Mouse (Mus musculus) left cerebral cortex, adult 9 months (tissue): ENCODE data around the gene Mgat3.

Source experiments
- DNase-seq, 2 experiments: peaks; one replicate each; pipeline ENCODE4 v3.0.0; 2022; ENCODE audit warnings: low spot score in 2 of 2

Mgat3 gene

DNA sequence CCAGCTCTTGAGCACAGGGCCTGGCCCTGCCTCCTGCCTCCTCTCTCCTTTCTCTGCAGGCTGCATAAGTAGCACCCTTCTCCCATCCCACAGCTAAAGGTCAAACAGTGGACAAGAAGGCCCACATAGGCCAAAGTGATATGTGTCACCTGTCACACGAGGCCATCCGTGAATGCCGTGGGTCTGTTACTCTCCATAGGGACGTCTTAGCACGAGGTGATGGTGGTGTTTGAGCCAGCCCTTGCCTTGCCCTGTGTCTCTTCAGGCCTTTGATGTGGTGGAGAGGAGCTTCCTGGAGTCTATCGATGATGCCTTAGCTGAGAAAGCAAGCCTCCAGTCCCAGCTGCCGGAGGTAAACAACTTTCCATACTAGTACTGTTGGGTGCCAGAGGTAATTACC is 24.0 kb upstream of the Mgat3 start:
- no peak for DNase-seq

DNA sequence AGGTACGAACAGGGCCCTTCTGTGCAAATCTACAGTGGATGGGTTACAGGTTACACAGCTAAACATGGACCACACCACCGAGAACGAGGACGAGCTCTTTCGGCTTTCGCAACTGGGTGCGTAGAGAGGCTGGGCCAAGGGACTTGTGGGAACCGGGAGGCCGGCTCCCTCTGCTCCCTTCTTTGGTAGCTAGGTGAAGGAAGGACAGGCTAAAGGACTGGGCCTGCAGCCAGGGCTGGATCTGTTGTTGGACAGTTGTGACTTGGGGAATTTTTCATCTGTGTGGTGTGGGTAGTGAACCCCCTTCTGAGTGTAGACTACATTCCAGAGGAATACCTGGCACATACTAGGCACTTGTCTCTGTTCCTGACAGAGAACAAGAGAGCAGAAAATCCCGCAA is 20.9 kb upstream of the Mgat3 start:
- no peak for DNase-seq

DNA sequence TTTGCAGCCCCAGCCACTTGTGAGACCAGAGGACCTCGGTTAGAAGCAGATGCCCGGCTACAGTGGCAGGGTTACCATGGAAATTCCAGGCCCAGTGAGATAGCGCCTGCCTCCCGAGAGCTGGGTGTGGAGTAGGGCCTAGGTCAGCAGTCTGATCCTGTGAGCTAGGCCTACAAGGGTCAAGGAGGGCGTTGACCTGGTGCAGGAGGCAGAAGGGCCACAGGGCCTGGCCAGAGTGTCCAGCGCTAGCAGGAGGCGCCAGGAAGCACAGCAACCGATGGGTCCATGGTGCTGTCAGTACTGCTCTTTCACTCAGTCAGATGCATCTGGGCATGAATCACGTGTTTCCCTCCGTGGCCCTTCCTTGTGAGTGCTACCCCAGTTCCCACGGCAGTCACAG is 19.8 kb upstream of the Mgat3 start:
- no peak for DNase-seq

DNA sequence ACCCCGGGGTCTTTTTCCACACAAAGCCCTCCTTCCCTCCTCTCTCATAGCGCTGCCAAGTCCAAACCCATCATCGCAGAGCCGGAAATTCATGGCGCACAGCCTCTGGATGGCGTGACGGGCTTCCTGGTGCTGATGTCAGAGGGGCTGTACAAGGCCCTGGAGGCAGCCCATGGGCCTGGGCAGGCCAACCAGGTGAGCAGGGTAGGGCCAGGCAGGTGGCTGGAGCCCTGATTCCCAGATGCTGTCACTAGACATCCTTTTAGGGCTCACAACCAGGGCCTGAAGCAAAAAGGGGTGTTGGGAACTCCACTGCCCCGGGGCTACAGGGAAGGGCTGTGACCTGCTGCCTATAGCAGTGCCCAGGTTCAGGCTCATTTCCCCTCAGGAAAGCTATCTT is 17.8 kb upstream of the Mgat3 start:
- no peak for DNase-seq

DNA sequence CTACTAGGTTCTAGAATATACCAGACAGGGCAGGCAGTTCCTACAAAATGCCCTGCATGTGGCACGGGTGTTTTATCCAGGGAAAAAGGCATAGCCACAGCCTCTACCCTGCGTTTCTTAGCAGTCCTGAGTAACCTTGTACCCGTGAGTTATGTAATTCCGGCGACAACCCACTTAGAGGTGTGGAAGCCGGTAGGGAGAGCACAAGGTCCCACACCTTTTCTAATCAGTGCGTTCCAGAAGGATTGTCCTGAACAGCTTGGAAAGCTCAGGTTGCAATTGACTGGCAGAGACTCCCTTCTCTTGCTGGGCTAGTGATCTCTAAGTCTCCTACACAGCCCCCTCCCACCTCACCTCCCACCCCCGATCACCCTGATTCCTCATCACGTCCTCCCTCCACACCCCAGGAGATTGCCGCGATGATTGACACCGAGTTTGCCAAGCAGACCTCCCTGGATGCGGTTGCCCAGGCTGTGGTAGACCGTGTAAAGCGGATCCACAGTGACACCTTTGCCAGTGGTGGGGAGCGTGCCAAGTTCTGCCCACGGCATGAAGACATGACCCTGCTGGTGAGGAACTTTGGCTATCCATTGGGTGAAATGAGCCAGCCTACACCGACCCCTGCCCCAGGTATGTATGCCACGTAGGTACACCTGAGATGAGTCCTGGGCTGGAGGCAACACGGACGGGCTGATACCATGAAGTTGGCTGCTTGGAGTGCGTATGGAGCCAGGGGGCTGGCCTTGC is 16.2 kb upstream of the Mgat3 start:
- no peak for DNase-seq

DNA sequence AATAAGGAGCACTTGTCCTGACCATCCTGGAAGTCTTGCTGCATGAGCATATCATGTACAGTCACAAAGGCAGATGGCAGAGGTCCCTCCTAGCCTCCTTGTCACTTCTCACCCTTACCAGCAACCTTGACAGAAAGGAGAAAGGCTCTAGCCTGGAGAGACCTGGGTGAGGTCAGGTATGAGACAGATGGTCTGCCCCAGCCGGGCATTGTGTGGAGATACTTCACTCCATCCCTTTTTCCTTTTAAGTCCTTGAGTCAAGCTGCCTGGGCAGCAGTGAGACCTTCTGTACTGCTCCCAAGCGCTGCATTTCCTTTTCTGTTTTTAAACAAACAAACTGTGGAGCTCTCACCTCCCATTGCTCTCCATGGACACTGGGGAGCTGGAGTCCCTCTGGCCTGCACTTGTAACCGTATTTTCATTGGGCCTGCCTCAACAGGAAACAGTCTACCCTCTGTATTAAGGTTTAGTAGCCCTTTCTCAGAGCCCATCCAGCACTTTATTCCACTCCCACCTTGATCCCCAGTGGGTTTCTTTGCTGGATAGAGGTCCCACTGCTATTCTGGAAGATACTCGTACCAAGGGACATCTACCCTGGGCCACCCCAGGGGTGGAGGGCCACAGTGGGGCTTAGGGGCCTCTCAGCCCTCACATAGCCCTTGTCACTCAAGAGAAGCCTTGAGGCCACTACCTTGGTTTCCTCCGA is 15.4 kb upstream of the Mgat3 start:
- no peak for DNase-seq

DNA sequence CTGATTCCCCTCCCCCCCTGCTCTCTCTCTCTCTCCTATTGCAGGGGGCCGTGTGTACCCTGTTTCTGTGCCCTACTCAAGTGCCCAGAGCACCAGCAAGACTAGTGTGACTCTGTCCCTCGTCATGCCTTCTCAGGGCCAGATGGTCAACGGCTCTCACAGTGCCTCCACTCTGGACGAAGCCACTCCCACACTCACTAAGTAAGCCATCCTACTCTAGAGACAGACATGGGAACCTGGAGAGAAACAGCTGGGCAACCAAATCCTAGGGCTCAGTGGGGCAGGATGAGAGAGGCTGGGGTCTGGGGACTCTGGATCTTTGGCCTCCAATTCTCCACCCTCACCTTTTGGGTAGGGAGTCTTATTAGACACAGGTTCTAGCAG is 14.8 kb upstream of the Mgat3 start:
- DNase-seq: no peak

DNA sequence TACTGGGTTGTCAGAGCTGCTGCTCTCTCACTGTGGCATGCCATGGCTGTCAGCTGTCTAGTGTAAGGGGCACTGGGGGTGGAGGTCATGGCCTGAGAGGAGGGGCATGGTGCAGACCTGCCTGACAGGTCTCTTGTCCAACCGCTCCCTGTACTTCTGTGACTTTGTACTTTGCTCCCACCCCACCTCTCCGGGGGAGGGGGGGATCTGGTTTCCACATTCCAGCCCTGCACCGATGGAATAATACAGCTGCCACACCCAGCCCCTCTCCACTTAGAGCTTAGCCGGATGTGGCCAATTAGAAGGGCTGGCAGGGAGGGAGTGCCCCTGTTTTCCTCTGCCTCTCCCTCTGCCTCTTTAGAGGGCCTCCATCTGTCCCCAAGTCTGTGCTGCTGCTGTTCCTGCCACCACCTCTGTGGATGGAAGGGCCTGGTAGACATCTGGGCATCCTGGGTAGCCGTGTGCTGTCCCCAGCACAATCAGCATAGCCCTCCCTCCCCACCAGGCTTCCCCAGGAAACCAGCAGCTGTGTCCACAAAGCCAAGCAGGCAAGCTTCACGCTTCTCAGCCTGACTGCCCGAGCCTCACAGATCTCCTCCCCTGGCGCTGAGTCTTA is 14.1 kb upstream of the Mgat3 start:
- no peak for DNase-seq

DNA sequence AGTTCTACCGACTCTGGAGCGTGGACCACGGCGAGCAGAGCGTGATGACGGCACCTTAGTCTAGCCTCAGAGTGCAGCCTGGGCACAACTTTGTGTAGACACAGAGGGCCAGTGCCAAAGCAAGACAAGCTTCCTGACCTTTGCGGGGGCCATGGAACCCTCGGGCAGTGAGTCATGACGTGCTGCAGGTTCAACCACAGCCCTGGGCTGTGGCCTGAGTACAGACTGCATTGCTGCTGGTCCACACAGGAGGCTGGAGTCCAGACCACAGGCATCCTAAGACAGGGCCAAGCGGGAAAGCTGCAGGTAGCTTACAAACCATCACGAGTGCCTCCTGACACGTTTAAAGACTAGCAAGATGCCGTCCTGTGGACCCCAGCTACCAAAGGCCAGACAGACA is 13.3 kb upstream of the Mgat3 start:
- no peak for DNase-seq

DNA sequence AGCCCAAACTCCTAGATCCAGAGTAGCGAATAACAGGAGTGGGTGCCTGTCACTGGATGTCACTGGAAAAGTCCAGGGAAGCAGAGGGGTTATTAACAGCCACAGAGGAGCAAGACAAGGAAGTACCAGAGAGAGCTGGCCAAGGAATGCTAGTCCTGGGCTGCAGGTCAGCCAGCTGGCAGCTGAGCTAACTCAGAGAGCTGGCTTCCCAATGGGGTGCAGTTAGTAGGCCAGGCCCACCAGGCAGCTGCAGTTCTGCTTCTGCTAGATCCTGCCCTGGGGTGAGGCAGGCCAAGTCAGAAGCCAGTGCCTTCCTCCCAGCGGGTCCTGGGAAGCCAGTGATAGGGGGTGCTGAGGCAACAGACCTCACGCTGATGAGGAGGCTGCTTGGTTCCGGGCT is 12.8 kb upstream of the Mgat3 start:
- DNase-seq: no peak

DNA sequence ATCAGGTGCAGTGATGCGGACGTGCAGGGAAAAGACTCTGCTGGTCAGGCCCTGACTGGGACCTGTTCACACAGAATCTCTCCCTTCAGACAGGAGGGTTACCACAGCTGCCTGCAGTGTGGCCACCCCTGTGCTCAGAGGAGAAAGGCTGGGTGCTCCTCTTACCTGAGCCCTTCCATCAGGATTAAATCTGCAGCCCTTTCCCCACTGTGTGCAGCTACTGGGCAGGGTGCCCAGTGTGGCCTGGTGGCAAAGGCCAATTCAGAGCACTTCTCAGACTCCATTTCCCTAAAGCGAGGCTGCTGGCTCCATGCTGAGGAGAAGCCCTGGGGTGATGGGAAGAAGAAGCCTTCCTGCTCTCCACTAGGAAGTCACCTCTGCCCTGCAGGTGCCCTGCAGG is 12.3 kb upstream of the Mgat3 start:
- no peak for DNase-seq

DNA sequence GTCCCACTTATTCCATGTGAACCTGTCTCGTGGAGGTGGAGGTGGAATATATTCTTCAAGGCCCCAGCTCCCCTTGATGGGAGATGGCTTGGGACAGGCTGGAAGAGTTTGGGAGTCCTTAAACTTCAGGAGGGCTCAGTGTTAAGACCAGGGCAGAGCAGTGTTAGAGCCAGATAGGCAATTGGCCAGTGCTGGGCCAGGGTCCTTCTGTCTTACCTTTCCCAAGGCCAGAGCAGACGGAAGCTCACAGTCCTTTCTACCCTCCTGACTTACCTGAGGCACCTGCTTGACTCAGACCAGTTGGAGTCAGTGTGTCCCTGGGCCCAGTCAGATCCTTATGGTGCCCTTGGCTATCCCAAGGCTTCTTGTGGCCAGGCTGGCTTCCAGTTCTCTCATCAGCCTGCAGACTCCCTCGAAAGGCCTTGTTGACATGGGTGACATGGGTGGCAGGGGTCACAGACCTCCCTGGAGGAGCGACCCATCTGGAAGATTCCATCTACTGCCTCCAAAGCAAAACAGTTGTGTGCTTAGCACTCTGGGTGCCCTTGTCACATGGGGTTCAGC is 11.0 kb upstream of the Mgat3 start:
- no peak for DNase-seq

DNA sequence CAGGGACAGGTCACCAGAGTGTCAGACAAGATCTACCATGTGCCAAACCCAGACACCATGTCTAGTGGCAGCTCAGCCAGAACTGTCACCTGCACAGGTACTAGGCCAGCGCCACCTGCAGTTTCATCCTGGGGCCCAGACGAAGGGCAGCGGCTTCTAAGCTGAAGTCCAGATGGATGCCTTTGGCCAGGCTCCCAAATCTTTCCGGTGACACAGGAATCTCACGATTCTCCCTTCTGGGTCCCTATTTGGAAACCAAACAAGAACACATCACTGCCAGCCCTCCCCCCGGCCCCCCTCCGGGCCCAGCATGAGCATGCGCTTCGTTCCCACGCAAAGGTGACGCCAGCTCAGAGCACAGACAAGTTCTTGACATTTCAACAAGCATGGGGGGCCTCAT is 10.2 kb upstream of the Mgat3 start:
- peak in 1 of 2 experiments; percentile 71 for DNase-seq

DNA sequence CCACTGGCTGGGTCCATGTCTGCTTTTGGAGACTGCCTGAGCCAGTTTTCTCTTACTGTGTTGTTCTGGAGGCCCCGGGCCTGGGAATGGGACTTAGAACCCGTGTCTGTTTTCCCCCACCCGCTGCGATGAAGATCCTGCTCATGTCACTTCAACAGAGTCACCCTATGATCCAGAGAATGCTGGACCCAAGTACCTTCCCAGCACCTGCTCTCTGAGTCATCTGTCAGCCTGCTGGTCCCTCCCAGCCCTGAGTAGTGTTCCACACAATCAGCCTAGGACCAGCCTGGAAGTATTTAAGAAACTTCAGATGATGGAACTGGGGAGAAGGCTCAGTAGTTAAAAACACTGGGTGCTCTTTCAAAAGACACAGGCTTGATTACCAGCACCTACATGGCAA is 9.8 kb upstream of the Mgat3 start:
- no peak for DNase-seq

DNA sequence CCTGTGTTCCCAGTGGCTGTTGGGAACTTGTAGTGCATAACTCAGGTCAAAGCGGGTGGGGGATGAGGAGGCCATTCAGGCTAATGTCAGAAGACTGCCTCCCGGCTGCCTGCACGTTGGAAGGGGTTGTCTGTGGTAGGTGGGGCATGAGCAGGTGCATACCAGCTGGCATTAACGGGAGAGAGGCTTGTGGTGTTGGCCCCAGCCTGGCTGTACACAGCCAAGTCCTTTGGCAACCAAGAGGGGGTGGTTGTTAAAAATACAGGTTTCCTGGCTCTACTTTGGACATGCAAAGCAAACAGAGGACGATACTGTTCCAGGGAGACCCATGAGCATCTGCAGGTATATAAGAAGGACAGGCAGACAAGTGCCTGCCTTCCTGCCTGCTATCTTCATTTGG is 8.1 kb upstream of the Mgat3 start:
- peak in 1 of 2 experiments; percentile 41 for DNase-seq

DNA sequence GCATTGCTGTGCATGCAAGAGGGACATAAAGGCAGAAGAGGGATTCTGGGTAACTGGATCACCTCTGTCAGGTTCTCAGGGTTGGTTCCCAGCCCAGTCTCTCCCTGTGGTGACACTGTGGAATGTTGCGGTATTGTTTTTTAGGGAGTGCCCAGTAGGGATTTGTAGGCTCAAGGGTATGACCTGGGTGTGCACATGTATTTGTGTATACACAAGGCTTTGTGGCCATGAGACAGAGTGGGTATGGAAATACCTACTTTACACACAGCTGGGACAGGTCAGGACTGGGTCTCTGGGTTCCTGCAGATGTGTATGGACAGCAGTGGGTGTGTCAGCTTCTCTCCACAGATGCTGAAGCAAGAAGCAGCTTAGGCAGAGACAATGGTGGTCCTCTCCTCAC is 4.0 kb upstream of the Mgat3 start:
- DNase-seq: no peak

DNA sequence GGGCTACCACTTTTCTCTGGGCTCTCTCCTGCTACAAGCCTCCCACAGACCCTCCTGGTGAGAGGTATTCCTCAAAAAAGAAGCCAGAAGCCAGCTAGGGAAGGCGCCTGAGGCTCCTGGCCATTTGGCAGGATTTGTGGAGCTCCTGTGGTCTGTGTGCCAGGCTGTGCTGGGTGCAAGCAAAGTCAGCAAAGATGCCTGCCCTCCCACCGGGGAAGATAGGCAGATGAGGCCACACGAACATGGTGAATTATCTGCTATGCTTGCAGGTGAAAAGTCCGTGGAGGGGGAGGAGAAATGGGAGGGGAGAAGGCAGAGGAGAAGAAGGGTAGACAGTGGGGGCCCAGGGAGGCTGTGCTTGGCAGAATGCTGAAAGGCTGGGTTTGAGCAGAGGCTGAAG is 3.2 kb upstream of the Mgat3 start:
- DNase-seq: no peak

DNA sequence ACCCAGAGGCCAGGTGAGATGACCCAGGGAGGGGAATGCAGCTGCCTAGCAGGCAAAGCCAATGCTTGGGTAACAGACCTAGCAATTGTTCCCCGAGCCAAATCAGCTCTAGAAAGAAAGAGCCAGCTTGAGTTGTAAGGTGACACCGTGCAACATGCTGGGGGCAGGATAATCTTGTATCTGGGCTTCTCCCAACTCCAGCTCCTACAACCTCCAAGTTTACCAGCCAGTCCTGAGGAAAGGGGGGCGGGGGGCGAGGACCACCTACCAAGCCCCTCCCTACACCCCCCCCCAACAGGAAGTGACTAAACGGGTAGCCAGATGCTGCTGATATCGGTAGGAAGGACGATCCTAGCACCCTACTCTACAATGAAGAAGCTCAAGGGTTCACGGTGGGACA is 2.2 kb upstream of the Mgat3 start:
- no peak for DNase-seq

DNA sequence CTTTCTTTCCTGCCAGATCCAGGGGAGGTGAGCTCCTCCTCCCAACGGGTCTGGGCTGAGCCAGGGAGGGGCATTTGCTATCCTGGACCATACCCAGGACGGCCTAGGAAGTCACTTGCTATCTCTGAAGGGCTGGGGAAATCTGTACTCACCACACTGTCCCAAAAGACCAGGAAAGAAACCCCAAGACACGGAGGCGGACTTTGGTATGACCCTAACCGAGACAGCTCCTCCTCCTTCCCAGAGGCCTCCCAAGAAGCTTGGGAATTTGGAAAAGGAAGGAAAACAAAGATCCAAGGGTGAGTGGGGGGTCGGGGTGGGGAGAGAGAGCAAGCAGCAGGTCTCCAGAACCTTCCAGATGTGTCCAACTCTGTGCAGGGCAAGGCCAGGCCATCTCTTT is 1.7 kb upstream of the Mgat3 start:
- no peak for DNase-seq

DNA sequence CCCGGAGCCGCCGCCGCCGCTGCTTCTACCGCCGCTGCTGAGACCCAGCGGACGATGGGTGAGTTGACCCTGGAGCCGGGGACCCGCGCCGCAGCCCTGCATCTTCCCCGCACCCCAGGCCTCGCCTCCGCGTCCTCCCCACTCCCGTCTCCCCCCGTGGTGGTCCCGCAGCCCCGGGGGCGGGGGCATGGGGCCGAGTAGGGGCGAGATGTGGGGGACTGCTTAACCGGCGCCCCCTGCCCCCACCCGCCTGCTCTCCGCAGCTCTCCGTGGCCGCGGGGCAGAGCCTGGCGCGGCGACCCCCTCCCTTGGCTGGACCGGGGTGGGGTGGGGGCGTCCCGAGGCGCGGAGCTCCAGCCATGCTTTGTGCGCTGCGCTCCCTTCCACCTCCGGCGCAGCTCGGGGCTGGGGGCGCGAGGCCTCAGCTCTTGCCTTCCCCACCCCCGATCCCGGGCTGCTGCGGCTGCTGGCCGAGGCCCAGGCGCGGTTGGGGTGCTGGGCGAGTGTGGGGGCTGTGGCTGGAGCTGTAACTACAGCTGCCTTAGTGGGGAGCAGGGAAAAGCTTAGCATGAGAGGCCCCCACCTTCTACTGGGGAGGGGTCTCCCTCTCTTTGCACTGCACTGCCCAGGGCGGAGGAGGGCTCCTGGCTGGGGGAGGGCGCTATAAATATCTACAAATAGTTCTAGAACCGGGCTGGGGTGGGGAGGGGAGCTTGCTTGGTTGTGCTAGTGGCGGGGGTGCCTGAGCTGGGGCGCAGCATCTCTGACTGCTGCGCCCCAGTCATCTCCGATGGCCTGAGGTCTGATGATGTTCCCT is 468 bp downstream of the Mgat3 start:
- DNase-seq: peak; percentile 27 to 42

DNA sequence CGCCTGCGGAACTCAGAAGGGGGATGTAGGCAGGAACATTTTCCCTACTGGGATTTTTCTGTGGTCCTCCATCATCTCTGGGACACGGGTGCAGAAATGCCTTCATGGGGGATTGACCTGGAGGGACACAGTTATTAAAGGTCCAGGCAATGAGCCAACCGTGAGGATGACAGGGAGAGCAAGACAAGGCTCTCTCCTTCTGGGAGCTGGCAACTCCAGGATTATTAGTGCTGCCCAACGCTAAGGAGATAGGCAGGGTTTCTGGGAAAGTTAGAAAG is 1.0 kb downstream of the Mgat3 start:
- no peak for DNase-seq

DNA sequence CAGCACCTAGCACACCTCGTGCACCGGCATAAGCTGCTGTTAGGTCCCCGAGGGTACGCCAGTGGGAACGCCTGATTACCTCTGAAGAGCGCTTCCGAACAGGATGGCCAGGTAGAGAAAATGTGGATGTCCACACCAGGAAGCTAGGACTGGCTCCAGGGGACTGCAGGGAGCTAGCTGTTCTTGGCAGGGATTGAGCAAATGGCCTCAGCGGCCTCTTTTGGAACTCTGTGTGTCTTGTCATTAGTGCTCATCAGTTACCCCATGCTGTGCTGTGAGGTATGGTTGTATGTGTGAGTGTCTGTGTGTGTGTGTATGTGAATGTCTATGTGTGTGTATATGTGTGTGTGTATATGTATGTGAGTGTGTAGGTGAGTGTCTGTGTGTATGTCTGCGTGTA is 1.8 kb downstream of the Mgat3 start:
- no peak for DNase-seq
